Mouse (Mus musculus): ENCODE measurements around the gene Nek6.
A peak's percentile ranks its signal among the peaks of the same experiment; 100 is the strongest.

Gene Nek6

DNA sequence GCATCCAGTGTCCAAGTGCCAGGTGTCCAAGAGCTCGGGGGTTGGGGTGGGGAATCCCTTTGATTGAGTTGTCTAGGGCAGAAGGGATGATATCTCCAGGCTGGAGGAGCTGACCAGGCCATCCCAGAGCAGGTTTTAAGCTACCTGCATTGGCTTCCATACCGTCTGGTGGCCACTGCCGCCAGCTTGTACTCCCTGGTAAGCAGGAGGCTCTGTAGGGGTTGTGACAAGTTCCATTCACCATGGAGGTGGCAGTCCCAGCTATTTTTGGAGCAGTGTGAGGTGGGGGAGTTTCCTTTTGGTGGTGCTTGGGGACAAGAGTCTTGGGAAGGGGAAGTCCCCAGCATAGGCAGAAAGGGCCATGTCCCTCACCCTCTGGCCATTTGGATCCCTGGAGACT is 29.7 kb downstream of the Nek6 start:
- peak; percentile 79 for DNase-seq

DNA sequence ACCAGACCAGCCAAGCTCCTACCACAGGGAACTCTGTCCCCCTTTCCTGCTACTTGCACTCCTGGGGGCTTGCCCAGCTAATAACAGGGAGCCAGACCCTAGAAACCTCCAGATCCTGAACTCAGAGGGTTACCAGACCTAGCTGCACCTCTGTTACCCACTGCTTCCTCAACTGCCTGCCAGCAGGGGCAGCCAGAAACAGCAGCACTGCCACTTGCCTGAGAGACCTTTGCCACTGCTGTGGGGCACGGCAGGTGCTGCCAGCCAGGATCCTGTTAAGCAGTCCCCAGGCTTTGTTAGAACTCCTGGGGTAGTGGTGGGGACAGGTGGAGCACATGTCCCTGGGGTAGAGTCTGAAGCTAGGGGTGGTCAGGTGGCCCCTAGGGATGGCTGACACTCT is 30.1 kb downstream of the Nek6 start:
- DNase-seq = peak; percentile 42

DNA sequence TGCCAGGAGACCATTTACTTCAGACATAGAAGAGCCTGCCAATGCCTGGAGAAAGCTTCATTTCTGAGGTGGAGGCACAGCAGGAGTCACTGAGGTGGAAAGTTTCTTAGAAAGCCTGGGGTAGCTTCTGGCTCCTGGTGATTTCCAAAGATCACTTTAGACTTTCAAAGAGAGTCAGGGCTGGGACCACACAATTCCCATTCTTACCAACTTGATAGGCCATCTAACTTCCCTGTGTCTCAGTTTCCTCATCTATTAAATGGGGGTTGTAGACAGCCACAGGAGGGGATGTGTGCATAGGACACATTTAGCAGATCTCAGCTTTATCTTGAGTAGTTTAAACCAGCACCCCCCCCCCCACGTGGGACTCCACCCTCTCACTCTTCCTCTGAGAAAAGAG is 30.9 kb downstream of the Nek6 start:
- DNase-seq = no peak

DNA sequence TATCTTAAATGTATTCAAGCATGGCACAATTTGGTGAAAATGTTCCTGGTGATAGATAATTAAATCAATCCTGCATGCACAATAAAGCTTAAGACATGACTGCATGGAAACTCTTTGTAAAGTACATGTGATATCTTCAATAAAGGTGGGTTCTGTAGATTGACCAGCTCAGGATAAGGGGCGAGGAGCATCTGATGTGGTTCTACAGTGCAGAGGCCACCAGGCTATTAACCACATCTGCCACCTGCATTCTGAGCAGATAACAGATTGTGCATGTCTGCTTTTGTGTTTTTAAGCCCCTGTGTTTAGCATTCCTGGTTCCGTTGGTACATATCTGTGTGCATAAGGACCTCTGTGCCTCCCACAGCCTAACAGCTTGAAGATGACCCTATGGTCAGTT is 31.7 kb downstream of the Nek6 start:
- DNase-seq = no peak

DNA sequence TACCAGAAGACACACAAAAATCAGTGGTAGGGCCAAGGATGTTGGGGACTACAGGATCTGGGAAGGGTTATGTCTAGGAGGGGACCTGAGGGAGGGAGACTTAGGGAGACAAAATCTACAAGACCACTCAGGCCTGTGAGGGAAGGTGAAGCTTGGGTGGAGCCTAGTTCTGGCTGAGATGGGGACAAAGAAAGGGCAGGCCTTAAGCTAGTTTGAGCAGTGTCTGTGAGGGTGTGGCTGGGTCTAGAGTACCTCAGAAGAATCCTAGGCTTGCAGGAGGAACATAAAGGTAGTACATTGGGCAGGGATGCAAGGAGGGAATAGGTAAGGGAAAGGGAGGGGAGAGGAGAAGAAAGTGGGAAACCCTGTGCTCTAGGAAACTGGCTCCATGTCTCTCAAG is 32.9 kb downstream of the Nek6 start:
- no peak for DNase-seq

DNA sequence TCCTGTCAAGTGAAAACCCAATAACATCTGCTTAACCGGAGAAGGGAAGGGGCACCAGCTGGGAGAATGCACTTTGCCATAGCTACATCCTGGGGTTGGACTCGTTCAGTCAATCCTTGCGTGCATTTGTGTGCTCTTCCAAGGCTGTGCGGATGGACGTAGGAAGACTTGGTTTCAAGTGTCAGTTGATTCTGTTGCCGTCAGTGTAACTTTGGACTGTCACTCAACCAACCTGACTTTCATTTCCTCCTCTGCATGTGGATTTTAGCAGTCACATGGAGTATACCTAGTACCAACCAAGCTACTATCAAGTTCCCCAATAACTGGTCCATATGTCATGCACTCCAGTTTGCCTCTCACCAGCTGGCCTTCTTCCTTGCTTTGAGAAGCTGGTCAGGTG is 33.5 kb downstream of the Nek6 start:
- no peak for DNase-seq

DNA sequence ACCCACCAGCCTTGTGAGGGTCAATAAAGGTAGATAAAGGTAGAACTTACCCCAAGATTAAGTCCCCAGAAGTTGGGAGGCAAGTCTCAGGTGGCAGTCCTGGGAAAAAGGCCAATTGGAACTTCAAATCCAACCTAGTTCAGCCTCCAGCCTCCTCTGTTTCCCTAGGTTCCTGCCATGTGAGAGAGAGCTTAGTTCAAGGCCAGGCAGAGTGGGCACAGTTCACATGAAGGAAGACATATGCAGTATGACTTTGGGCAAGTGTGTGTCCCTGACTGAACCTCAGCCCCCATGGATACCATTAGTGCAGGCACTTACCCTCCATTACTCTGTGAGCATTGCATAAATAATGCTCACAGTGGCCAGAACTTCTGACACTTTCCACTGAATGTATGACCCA is 34.3 kb downstream of the Nek6 start:
- no peak for DNase-seq

DNA sequence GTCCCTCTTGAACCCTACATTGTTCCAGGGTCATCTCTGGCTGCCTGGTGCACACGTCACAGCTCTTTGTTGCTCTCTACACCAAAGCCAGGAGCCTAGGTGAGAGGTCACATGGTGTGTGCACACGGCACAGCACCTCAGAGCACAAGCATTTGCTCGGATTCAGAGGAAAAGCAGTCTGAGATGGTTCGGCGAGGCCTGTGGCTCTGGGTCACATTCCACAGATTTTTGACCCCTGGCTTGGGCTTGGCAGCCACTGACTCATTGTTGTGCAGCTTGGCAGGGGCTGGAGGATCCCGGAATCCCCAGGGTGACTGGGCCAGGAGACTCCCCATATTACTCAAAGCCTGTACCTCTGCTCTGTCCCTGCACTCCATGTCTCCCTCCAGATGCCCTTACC is 34.8 kb downstream of the Nek6 start:
- DNase-seq = no peak

DNA sequence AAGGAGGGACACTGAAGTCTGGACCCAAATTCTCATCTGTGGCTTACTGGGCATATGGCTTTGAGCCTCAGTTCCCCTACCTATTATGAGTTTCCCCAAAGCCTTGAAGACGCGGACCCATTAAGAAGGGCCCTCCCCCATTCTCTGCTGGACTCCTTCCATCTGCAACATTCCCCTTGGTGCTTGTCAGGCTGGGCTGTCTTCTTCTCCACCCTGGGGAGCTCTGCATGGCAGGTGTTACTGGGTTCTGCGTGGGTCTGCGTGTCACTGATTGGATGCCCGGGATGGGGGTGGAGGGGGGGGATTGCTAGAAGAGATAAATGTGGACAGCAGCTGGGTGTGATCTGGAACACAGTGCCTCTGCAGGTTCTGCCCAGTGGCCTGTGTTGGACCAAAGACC is 35.3 kb downstream of the Nek6 start:
- no peak for DNase-seq

DNA sequence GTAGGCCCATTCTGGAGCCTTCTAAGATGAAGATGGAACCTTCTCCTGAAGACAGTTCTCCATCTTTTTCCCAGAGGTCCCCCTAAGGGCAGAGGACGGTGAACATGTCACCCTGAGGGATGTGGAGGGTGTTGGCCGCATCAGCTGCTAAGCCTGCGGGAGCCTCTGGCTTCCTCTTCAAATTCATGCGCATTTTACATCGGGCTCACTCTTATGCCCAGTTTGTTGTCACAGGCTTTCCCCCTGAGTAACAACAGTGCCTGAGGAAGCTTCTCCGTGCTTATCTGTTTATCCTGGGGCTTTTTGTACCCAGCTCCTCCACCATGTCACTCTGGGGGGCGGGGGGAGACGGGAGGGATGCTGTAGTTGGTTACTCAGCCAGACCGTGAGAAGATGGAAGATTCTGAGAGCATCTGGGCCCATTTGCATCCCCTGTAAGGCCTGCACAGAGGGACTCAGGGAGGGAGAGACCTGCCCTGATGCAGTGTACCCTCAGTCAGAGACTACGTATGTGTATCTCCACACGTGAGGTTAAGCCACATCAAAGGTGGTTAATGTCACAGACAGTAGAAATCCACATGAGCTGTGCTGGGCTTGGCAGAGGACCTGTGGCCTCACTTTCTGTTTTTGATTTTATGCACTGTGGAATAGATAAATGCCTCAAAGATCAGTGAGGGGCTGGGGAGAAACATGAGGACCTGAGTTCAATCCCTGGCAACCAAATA is 36.5 kb downstream of the Nek6 start:
- DNase-seq = no peak

DNA sequence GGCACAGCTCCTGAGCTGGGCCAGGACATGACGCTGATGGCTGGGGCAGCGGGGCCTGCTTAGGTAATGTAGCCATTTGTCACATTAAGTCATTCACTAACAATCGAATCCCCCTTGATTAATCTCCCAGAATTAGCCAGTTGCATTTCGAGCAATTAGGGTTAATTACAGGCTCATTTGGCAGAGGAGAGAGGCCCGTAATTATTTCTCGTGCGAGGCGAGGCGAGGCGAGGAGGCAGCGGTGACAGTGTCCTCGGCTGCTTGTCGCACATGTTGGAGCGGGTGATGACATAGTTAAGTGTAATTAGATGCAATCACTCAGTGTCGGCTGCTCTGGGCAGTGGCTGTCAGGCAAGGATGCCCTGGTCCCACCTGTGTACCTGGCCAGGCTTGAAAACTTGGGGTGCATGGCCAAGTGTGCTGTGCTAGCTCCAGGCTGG is 40.6 kb downstream of the Nek6 start:
- no peak for DNase-seq

DNA sequence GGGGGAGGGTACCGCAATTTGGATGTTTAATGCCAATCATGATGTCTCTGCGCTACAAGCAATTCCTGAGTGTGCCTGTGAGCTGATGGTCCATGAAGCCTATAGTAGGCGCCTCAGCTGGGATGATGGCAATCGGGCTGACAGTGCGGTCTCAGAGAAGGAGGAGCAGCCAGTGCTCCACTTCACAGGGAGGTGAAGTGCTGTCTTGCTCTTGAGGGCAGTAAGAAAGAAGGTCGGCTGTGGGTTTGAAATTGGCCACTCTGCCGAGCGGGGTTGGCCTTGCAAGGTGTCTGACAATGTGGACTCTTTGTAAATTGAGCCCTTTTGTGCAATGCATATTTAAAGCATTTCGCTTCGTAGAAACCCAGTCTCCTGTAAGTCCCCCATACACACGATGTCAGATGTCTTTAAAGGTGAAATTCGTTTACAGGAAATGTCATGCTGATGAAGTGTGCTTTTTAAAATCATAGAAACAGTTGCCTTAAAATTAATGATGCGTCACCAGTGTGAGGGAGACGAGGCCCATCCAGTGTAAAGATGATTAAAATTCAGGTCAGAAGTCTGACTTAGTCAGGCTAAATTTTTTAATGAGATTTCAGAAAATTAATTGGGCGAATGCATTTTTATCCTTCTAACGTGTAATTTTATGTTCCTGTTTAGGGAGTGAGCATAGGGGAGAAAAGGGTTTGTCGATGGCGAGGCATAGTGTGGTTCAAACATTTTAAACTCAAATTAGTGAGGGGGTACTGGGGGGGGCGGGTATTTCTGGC is 43.0 kb downstream of the Nek6 start:
- no peak for DNase-seq

DNA sequence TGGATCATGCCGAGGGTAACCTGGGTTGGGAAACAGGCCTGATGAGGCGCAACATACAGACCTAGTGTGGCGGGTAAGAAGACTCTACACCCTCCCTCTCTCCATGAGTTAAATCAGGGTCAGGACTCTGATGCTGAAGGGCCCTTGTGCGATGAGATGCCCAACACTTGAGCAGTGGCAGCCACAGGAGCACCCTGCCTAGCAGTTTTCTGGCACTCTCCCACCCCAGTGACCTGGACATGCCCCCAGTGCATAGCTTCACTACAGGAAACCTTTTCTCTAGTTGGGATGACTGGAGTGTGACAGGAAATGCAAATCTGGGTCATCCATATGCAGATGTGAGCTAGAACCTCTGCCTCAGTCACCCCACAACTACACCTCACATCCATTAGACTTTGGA is 44.2 kb downstream of the Nek6 start:
- no peak for DNase-seq

DNA sequence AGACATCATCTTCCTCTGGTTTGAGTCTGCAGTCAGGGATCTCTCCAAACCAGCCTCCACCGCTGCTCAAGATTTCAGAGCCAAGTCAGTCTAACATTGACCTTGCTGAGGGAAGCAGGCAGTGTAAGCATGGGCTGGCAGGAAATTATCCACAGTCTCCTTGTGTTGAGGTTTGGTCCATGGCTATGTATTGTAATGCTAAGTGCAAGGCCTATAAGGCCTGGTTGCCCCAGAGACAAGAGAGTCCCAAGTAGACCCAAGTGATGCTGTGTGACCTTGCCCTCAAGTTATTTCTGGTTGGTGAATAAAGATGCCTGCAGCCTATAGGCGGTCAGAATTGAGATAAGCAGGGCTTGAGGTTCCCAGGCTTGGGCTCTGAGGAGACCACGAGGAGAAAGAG is 45.3 kb downstream of the Nek6 start:
- no peak for DNase-seq

DNA sequence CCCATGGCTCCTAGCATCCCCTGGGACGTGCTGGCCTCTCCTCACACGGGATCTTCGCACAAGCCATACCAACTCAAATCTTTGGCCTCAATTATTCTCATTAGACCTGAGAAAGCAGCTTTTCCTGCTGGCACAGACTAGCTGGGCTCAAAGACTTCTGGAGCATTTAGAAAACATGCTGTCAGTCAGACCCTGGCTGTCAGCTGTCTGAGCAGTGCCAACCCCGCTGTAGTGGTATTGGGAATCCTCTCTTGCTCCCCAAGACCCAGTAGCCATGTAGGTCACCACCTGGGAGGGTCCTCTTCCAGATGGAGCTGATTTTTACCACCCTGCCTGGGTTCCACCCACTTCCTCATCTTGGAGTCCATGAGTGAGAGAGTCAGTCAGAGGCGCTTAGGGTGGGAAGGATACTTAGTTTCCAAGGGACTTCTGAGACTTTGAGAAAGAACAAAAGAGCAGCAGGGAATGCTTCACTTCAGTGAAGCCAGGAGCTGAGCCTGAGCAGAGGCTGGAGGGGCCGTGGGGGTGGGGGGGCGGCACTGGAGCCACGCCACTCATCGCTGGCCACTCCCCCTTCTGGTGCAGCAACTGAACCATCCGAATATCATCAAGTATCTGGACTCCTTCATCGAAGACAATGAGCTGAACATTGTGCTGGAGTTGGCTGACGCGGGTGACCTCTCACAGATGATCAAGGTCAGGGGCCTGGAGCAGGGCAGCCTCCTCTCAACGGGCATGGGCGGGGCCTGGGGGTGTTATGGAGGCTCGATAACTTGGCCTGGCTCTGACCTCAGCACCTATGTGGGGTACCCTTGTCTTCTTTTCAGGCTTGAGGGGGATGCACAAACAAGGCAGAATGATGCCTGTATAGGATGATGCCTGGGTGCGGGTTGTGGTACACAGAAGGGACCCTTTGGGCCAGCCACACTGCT is 49.1 kb downstream of the Nek6 start:
- no peak for DNase-seq

DNA sequence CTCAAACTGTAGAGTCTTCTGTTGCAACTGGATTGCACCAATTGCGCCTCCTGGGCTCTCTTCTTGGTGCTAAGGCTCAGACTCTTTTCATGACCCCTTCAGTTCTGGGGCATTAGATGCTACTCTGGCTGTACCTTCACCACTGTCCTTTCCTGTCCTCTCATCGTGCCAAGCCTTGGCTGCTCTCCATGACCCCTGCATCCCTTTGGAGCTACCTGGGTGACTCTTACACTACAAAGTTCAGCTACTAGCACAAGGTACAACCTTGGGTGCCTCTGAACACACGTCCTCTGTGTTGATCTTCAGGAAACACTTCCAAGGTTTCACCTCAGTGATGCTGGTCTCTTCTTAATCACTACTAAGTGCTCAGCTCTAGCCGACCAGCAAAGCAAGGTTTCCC is 51.2 kb downstream of the Nek6 start:
- no peak for DNase-seq

DNA sequence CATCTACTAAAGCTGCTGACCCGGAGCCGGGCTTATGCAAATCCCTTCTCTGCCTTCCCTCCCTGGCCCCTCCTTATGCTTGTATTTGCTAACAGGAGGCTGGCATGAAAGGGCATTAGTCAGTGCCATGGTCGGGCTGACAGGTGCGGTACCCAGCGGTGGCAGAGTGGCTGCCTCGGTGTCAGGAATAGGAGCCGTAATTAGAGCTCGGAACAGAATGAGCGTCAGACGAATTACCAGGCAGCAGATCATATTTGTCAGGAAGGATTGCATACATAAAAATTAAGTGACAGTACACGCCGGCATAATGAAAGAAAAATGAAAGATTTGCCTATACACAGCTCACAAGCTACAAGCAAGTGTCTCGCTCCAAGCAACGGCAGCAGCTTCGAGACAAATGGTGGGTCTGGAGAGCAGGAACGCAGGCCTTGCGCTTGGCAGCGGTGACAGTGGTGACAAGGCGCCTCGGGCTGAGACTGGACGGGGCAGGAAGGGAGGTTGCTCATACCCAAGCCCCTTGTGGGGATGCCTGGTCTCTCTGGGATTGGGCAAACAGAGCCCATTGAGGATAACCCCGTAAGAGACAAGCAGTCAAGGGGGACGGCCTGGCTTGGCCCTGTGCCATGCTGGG is 60.6 kb downstream of the Nek6 start:
- DNase-seq = peak; percentile 70

DNA sequence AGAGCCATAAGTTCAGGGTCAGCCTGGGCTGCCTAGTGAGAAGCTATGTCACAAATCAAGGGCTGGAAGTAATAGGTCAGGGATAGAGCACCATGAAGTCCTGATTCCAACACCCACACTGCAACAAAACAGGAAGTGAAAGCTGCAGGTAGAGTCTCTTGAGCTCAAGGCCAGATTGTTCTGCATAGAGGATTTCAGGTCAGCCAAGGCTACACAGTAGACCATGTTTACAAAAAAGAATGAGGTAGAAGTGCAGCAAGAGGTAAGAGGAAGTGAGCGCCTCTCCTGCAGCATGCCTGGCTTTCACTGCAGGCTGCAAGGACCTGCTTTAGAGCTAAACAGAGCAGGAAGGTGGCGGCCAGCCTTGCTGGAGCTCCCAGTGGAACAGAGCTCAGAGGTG is 63.3 kb downstream of the Nek6 start:
- DNase-seq = no peak

DNA sequence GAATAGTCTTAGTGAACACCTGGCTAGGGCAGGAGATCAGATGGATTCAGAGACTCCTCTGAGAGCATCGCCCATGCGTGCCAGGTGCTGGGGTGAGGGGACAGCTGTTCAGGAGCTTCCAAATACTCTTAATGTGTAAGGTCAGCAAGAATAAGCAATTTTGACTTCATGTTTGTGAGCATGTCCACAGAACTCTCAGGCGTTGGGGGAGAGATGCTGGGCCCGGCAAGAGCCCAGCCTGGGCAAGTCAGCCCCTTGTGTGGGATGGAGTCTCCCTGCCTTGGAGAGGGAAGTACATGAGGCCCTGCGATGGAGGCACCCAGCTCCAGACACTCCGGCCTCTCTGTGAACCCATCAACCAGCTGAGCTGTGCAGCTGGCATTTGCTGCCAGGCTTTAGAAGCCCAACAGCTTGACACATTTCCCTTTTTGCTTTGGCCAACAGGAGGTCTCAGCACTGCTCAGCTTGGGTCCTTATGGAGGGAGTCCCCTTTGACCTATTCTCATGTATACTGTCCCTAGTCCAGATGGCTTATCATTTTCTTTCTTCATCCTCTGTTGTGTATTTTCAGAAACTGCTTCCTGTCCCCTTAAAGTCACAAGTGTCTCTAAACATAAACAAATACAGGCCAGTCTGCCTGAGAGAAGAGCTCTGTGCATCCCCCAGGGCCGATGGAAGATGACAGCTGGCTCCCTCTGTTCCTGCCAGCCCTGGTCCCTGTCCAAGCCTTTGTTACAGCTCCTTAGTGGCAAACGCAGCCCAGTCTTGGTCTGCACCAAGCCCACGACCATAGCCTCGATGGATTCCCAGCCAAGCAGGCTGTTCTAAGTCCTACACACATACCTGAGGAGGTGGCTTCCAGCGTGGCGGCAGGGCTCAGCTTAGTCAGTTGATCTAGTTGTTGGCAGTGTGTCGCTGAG is 67.4 kb downstream of the Nek6 start:
- peak; percentile 59 for DNase-seq

DNA sequence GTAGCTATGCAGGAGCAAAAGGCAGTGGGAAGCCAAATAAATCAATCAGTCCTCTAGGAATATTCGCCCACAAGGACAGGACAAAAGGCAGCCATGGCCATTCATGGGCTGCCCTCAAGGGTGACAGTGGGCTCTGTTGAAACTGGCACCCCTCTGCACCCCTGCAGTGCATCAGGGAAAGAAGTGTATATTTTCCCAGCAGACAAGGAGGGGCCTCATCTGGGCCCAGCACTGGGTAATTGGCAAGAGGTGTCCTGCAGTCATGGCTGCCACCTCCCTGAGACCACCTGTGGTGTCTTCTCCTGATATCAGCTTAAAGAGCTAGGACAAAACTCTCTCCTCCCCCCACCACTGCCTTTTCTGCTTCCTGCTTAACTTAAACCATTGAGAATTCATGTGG is 68.1 kb downstream of the Nek6 start:
- peak; percentile 45 for DNase-seq

DNA sequence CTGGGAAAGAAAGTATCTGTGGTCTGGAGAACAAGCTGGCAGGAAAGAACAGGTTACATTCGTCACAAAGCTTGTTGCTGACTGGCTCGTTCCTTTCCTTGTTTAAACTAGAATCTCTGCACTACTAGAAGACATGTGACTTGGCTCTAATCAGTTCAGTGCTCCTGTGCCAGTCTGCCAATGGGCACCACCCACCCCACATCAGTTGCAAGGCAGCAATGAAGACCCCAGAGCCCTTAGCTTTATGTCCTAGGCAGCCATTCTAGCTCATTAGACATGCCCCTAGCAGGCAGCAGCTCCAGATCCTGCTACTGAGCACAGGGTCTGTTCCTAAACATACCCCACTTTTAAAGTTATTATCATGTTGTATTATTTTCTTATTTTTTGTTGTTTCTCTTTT is 72.5 kb downstream of the Nek6 start:
- DNase-seq = no peak
